Mouse (Mus musculus) MEL (cell line): ENCODE measurements at regions not wholly inside any gene's neighbourhood (a gene's known extent, or its start where the extent isn't known, plus 50 kb on each side); places are given as distances from the start of the nearest gene placed in this dataset.

ENCODE experiments used
- DNase-seq: peaks from one replicate; pipeline ENCODE4 v3.0.0; 2011; ENCODE audit warnings: low read depth, low spot score
- H3K27ac ChIP-seq: 2 replicates; pipeline ENCODE4 v1.5.1; 2012; ENCODE audit warnings: low read depth, mild to moderate bottlenecking, control low read depth, low read length, moderate library complexity; ENCODE audit not compliant: control insufficient read depth
- H3K27me3 ChIP-seq, 2 experiments: fragments of 150-350 bp in 1 of 2; sonication (generic) in 1 of 2; 2 replicates each; pipeline ENCODE4 v1.6.1; 2012; ENCODE audit warnings: low read length in 2 of 2, mild to moderate bottlenecking in 2 of 2, improper control_type of control experiment in 1 of 2, moderate library complexity in 1 of 2; ENCODE audit not compliant: insufficient read depth in 2 of 2, control insufficient read depth in 1 of 2
- H3K36me3 ChIP-seq, 2 experiments: 2 replicates each; pipeline ENCODE4 v1.6.1; 2012 to 2014; ENCODE audit warnings: low read length in 2 of 2, improper control_type of control experiment in 1 of 2, inconsistent platforms in 1 of 2, mild to moderate bottlenecking in 1 of 2; ENCODE audit not compliant: insufficient read depth in 2 of 2, control insufficient read depth in 1 of 2
- H3K4me1 ChIP-seq, 2 experiments: fragments of 150-350 bp in 1 of 2; sonication (generic) in 1 of 2; 2 replicates each; pipeline ENCODE4 v1.6.1; 2012; ENCODE audit warnings: low read length in 2 of 2, improper control_type of control experiment in 1 of 2, mild to moderate bottlenecking in 1 of 2; ENCODE audit not compliant: insufficient read depth in 2 of 2, control insufficient read depth in 1 of 2
- H3K4me3 ChIP-seq, 2 experiments: fragments of 150-350 bp in 1 of 2; sonication (generic) in 1 of 2; 2 replicates each; pipeline ENCODE4 v1.5.1; 2012; ENCODE audit warnings: low read depth in 2 of 2, low read length in 2 of 2, mild to moderate bottlenecking in 2 of 2, moderate library complexity in 2 of 2, control low read depth in 1 of 2, improper control_type of control experiment in 1 of 2; ENCODE audit not compliant: control insufficient read depth in 1 of 2, insufficient read depth in 1 of 2
- H3K79me2 ChIP-seq: 2 replicates; pipeline ENCODE4 v1.6.1; 2012; ENCODE audit warnings: mild to moderate bottlenecking, low read length, moderate library complexity; ENCODE audit not compliant: control insufficient read depth, poor library complexity, insufficient read depth
- H3K9ac ChIP-seq: 2 replicates; pipeline ENCODE4 v1.6.1; 2012; ENCODE audit warnings: low read depth, mild to moderate bottlenecking, control low read depth, low read length, moderate library complexity; ENCODE audit not compliant: control insufficient read depth, poor library complexity, severe bottlenecking
- H3K9me3 ChIP-seq: fragments of 150-350 bp; sonication (generic); replicated peaks from 2 replicates; pipeline ENCODE4 v1.6.1; 2012; ENCODE audit warnings: mild to moderate bottlenecking, low read length, improper control_type of control experiment, moderate library complexity; ENCODE audit not compliant: insufficient read depth
- CHD1 ChIP-seq: IDR thresholded peaks from 2 replicates; pipeline ENCODE4 v1.6.1; 2012; ENCODE audit warnings: low read depth, mild to moderate bottlenecking, inconsistent platforms, low read length, improper control_type of control experiment
- CTCF ChIP-seq, 3 experiments: IDR thresholded peaks in 2 of 3; conservative IDR thresholded peaks in 1 of 3; 2 replicates each; pipeline ENCODE4 v1.5.1; 2011 to 2012; ENCODE audit warnings: low read length in 3 of 3, low read depth in 2 of 3, mild to moderate bottlenecking in 2 of 3, improper control_type of control experiment in 1 of 3, inconsistent platforms in 1 of 3, mixed read lengths in 1 of 3, moderate library complexity in 1 of 3; ENCODE audit not compliant: control insufficient read depth in 1 of 3, insufficient read depth in 1 of 3, poor library complexity in 1 of 3, severe bottlenecking in 1 of 3
- EP300 ChIP-seq, 2 experiments: IDR thresholded peaks; 2 replicates each; pipeline ENCODE4 v1.6.1; 2011; ENCODE audit warnings: improper control_type of control experiment in 2 of 2, low read length in 2 of 2, low read depth in 1 of 2, mild to moderate bottlenecking in 1 of 2
- ETS1 ChIP-seq: IDR thresholded peaks from 2 replicates; pipeline ENCODE4 v1.6.1; 2012; ENCODE audit warnings: low read depth, mild to moderate bottlenecking, inconsistent platforms, low read length, improper control_type of control experiment, moderate library complexity
- GATA1 ChIP-seq: IDR thresholded peaks from 2 replicates; pipeline ENCODE4 v1.6.1; 2011; ENCODE audit warnings: low read depth, low read length, improper control_type of control experiment
- HCFC1 ChIP-seq: IDR thresholded peaks from 2 replicates; pipeline ENCODE4 v1.6.1; 2012; ENCODE audit warnings: low read depth, mild to moderate bottlenecking, inconsistent platforms, low read length, improper control_type of control experiment, moderate library complexity
- KAT2A ChIP-seq: conservative IDR thresholded peaks from 2 replicates; pipeline ENCODE4 v1.6.1; 2012; ENCODE audit warnings: low read depth, low read length, improper control_type of control experiment, inconsistent platforms
- MAFK ChIP-seq: IDR thresholded peaks from 2 replicates; pipeline ENCODE4 v1.6.1; 2011; ENCODE audit warnings: low read depth, mild to moderate bottlenecking, low read length, improper control_type of control experiment, borderline replicate concordance
- MAX ChIP-seq: IDR thresholded peaks from 2 replicates; pipeline ENCODE4 v1.6.1; 2011; ENCODE audit warnings: low read length, improper control_type of control experiment
- MAZ ChIP-seq: IDR thresholded peaks from 2 replicates; pipeline ENCODE4 v1.6.1; 2012; ENCODE audit warnings: low read depth, mild to moderate bottlenecking, inconsistent platforms, low read length, improper control_type of control experiment
- MEF2A ChIP-seq: IDR thresholded peaks from 2 replicates; pipeline ENCODE4 v1.6.1; 2014; ENCODE audit warnings: low read depth, mild to moderate bottlenecking, inconsistent platforms, low read length, improper control_type of control experiment; ENCODE audit not compliant: poor library complexity, insufficient replicate concordance, severe bottlenecking; ENCODE audit errors: extremely low read depth
- MXI1 ChIP-seq: IDR thresholded peaks from 2 replicates; pipeline ENCODE4 v1.6.1; 2011; ENCODE audit warnings: mild to moderate bottlenecking, low read depth, low read length, improper control_type of control experiment
- MYB ChIP-seq: IDR thresholded peaks from 2 replicates; pipeline ENCODE4 v1.6.1; 2011; ENCODE audit warnings: mild to moderate bottlenecking, low read depth, low read length, improper control_type of control experiment
- MYC ChIP-seq: IDR thresholded peaks from 2 replicates; pipeline ENCODE4 v1.6.1; 2011; ENCODE audit warnings: low read depth, mild to moderate bottlenecking, low read length, improper control_type of control experiment, moderate library complexity
- NELFE ChIP-seq: IDR thresholded peaks from 2 replicates; pipeline ENCODE4 v1.6.1; 2011; ENCODE audit warnings: low read depth, low read length, improper control_type of control experiment
- POLR2A ChIP-seq, 2 experiments: IDR thresholded peaks; 2 replicates each; pipeline ENCODE4 v1.6.1; 2011 to 2012; ENCODE audit warnings: low read length in 2 of 2, mild to moderate bottlenecking in 2 of 2, control low read depth in 1 of 2, improper control_type of control experiment in 1 of 2, low read depth in 1 of 2, moderate library complexity in 1 of 2; ENCODE audit not compliant: control insufficient read depth in 1 of 2, insufficient read depth in 1 of 2, poor library complexity in 1 of 2
- POLR2AphosphoS5 ChIP-seq: IDR thresholded peaks from 2 replicates; pipeline ENCODE4 v1.6.1; 2012; ENCODE audit warnings: low read depth, borderline replicate concordance, mild to moderate bottlenecking, inconsistent platforms, low read length, moderate library complexity, mixed read lengths
- RCOR1 ChIP-seq: IDR thresholded peaks from 2 replicates; pipeline ENCODE4 v1.6.1; 2012; ENCODE audit warnings: low read depth, mild to moderate bottlenecking, inconsistent platforms, low read length, improper control_type of control experiment
- TBP ChIP-seq: IDR thresholded peaks from 2 replicates; pipeline ENCODE4 v1.8.0; 2011; ENCODE audit warnings: low read depth, low read length, improper control_type of control experiment
- UBTF ChIP-seq: IDR thresholded peaks from 2 replicates; pipeline ENCODE4 v1.6.1; 2012; ENCODE audit warnings: low read depth, mild to moderate bottlenecking, inconsistent platforms, low read length, improper control_type of control experiment, moderate library complexity, borderline replicate concordance; ENCODE audit not compliant: insufficient read depth
- USF2 ChIP-seq, 2 experiments: IDR thresholded peaks; 2 replicates each; pipeline ENCODE4 v1.6.1; 2011 to 2012; ENCODE audit warnings: improper control_type of control experiment in 2 of 2, low read length in 2 of 2, borderline replicate concordance in 1 of 2, inconsistent platforms in 1 of 2, low read depth in 1 of 2, mild to moderate bottlenecking in 1 of 2; ENCODE audit not compliant: insufficient read depth in 1 of 2
- ZC3H11A ChIP-seq: IDR thresholded peaks from 2 replicates; pipeline ENCODE4 v1.6.1; 2012; ENCODE audit warnings: low read depth, mild to moderate bottlenecking, inconsistent platforms, low read length, improper control_type of control experiment
- ZKSCAN1 ChIP-seq: IDR thresholded peaks from 2 replicates; pipeline ENCODE4 v1.6.1; 2012; ENCODE audit warnings: low read depth, mild to moderate bottlenecking, inconsistent platforms, low read length, improper control_type of control experiment, moderate library complexity
- ZMIZ1 ChIP-seq: IDR thresholded peaks from 2 replicates; pipeline ENCODE4 v1.6.1; 2012; ENCODE audit warnings: low read depth, mild to moderate bottlenecking, inconsistent platforms, low read length, improper control_type of control experiment, moderate library complexity
- ZNF384 ChIP-seq: IDR thresholded peaks from 2 replicates; pipeline ENCODE4 v1.6.1; 2012; ENCODE audit warnings: low read depth, mild to moderate bottlenecking, inconsistent platforms, low read length, improper control_type of control experiment

GRCm38 (mm10) chr4:87380716-87381115 lies 150.4 kb upstream of the Slc24a2 start:
- DNase-seq: no peak
- no peaks in the 10 kb centered on the region for H3K79me2 ChIP-seq
- H3K36me3 ChIP-seq: no peaks in the 10 kb centered on the region
- H3K27me3 ChIP-seq: no peaks in the 10 kb centered on the region
- no peaks in the 10 kb centered on the region for H3K9me3 ChIP-seq
- no peak overlapping the region for H3K27ac ChIP-seq
- H3K4me1 ChIP-seq: no peaks in the 10 kb centered on the region
- no peak overlapping the region for H3K4me3 ChIP-seq
- no peak for TF ChIP-seq EP300 (IDR thresholded peaks at IDR 0.05; ENCODE audit: low read depth in 1 of 2, low read length in 2 of 2)
- TF ChIP-seq UBTF: no peak
- no peak for TF ChIP-seq CTCF (IDR thresholded peaks at IDR 0.05 in 2 of 3, conservative IDR thresholded peaks at IDR 0.05 in 1 of 3; ENCODE audit: control insufficient read depth in 1 of 3, insufficient read depth in 1 of 3, low read depth in 2 of 3, low read length in 3 of 3, poor library complexity in 1 of 3, severe bottlenecking in 1 of 3)
- H3K9ac ChIP-seq: no peak overlapping the region

- Histone ChIP-seq H3K27me3 (no peaks in the 10 kb centered on the region), H3K4me3 (no peak overlapping the region), H3K27ac (no peak overlapping the region), H3K36me3 (no peaks in the 10 kb centered on the region), H3K79me2 (no peaks in the 10 kb centered on the region), H3K9me3 (no peaks in the 10 kb centered on the region), H3K4me1 (no peaks in the 10 kb centered on the region), H3K9ac (no peak overlapping the region)
- TF ChIP-seq GATA1 (no peak), MAX (no peak), TBP (no peak), ZMIZ1 (no peak), MEF2A (no peak), ZNF384 (no peak), ETS1 (no peak), MYB (no peak), POLR2AphosphoS5 (no peak), ZKSCAN1 (no peak), UBTF (no peak)
- no peak for DNase-seq
These were observed 149.4 kb upstream of the Slc24a2 start for GRCm38 (mm10) chr4:87379516-87380173.

- Histone ChIP-seq H3K27me3 (0 out of 4 replicates have a peak, but pooled peaks cover 0 to 1% of the 10 kb centered on the region in 2 experiments), H3K79me2 (no peaks in the 10 kb centered on the region), H3K9me3 (no peaks in the 10 kb centered on the region), H3K9ac (no peak overlapping the region), H3K4me1 (no peaks in the 10 kb centered on the region; a peak in 1 of 4 replicates)
- DNase-seq: no peak
- TF ChIP-seq NELFE (no peak), USF2 (IDR thresholded peaks at IDR 0.05; ENCODE audit: borderline replicate concordance in 1 of 2, insufficient read depth in 1 of 2, low read depth in 1 of 2, low read length in 2 of 2) (no peak), MXI1 (no peak), ETS1 (no peak), RCOR1 (no peak), HCFC1 (no peak), GATA1 (no peak), MAFK (no peak), CHD1 (no peak), MAZ (no peak), TBP (no peak), POLR2A (IDR thresholded peaks at IDR 0.05; ENCODE audit: control insufficient read depth in 1 of 2, insufficient read depth in 1 of 2, low read depth in 1 of 2, low read length in 2 of 2, poor library complexity in 1 of 2) (no peak), ZC3H11A (no peak), MYC (no peak), KAT2A (no peak)
- TF ChIP-seq, all 39 proteins: peak for 0
- Histone ChIP-seq H3K36me3 (no peaks in the 10 kb centered on the region), H3K27ac (no peak overlapping the region), H3K4me3 (no peak overlapping the region)
These were observed 141.7 kb upstream of the Slc24a2 start for GRCm38 (mm10) chr4:87371960-87372359.
